Mouse (Mus musculus) gastrocnemius, postnatal 14 days (tissue): Measurements from ENCODE around the gene Capn12. TPM values are rescaled to one million over a fixed set of nuclear protein-coding genes. Genes with fewer than 3 reads are reported as not detected.

Experiments
- DNase-seq: peaks from one replicate; pipeline ENCODE4 v3.0.0; 2021; ENCODE audit warnings: mixed read lengths
- intact Hi-C: fragments of 180-260 bp; cut with DNase I; formaldehyde crosslinking; loops from one replicate; pipeline ENCODE4 v1.15.1; 2025; ENCODE audit warnings: low total_unique reads
- long read RNA-seq, 2 experiments: library from polyadenylated mRNA; stranded (forward); transcript quantifications; one replicate each; pipeline ENCODE4 v2.0.0; 2021
- total RNA-seq, 2 experiments: library from RNA; stranded (reverse); gene quantifications; 2 replicates each; pipeline ENCODE4 v1.2.3; 2021

The Capn12 gene
- total RNA-seq, result under 1 TPM; 0.10 to 0.13 TPM
- long read RNA-seq, experiment 1, result 0 reads
- long read RNA-seq, experiment 2, result 0 reads

DNA sequence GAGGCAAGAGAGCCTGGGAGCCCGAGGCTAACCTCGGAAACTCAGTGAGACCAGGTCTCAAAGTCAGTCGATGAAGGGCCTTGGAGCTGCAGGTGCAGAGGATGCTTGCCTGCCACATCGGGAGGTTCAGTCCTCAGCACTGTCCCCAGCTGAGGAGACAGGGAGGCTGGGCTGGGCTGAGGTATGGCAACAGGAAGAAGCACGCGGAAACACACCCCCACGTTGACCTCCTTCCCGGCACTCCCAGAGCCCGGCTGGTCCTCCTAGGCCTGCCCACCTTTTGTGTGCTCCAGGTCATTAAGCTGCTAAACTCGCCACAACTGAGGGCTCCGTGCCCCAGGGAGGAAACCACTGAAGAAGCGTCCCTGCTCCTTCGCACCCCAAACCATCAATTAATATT is at the start of gene Capn12:
Gene Capn12, plus strand, starts transcription at position 224 of the 400 bp plus-strand sequence.
- no peak for DNase-seq
- intact Hi-C loops, result no loop called here

DNA sequence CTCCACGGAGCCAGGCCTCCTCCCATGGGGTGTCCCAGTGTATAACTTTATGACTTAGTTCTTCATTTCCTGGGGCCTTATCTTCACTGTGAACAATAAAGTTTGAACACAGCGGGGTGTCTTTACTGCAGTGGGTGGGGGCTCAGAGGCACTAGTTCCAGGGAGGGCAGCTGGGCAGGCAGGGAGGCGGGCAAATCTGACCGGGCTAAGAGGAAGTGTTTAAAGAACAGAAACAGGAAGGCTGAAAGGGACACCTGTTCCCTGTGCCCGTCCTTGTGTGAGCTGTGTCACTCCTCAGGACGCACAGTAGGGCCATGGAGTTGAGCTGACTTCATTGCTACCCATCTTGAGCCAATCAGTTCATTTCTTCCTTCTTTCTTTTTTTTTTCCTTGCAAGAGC is 49.1 kb upstream of the Capn12 start:
- DNase-seq, result no peak
- intact Hi-C loops, result no loop called here

DNA sequence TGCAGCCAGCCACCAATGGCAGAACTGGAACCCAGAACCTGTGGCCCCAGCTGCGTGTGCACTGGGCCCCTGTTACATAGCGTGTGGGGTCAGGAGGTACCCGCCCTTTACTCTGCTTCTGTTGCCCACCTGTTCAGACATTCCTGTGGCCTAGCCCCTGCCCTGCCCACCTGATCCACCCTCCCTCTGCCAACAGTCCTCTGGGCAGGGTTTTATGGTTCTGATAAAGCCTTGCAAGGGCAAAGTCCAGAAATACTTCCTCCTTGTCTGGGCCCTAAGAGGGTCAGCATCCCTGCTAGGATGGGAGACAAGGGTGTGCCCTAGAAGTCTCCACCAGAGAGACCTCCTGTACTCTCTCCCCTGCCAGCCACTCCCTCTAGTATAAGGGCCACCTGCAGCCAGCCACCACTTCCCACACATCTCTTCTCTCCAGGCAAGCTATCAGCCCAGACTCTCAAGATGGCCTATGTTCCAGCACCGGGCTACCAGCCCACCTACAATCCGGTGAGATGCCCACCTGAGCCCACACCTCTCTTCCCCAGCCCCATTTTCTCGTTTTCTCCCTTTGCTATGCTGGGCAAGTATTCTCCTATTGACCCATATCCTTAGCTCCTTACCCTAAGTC is 47.4 kb upstream of the Capn12 start, which contains the start of gene Lgals4:
Gene Lgals4, plus strand, starts transcription at position 132 of the 625 bp plus-strand sequence.
- intact Hi-C loops, result no loop called here
- no peak for DNase-seq

DNA sequence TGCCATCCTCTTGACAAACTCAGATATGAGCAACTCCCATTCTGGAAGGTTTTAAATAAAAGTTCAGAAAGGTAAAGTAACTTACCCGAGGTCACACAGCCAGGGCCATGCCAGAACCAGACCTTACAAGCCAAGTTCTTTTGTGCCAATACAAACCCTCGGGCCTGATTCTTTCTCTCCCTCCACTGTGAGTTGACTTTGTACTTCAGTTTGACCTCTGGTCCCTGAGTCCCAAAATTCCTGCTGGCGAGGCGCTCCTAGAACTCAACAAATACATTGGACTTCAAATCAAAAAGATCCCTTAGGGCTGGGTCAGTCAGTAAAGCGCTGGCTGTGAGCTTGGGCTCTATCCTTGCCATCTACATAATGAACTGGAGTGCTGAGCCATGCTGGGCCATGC is 44.3 kb upstream of the Capn12 start:
- intact Hi-C loops, result no loop called here
- DNase-seq, result no peak

DNA sequence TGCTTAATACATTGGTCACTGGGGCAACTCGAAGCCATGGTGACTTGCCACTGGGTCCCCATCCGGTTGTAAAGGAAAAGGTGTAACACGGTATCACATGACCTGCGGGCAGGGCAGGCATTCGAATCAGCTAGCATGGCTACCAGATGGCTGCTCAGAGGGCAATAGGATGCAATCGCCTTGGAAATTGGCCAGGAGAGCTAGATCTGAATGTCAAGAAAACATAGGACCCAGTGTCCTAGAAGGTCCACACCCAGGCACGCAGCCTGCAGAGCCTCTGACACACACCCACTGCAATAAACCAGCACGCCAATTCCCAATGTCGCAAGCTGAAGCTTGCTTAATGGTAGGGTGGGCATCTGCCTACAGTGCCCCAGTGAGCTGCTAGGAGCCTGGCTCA is 42.9 kb upstream of the Capn12 start:
- DNase-seq, result no peak
- intact Hi-C loops, result no loop called here

DNA sequence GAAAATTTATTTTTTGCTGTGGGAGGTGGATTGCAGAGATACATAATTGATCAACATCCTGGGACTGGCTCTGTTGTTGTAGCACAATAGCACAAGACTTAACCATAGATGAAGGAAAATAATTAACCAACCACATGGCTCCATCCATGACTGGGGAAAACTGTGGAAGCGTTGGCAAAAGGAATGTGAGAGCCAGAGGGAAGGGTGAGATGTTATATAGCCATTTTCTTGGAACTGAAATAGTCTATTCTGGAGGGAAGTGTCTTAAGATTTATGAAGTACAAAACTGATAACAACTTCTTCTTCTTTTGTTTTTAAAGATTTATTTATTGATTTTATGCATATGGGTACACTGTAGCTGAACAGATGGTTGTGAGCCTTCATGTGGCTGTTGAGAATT is 33.9 kb upstream of the Capn12 start:
- intact Hi-C loops, result no loop called here
- DNase-seq, result no peak

DNA sequence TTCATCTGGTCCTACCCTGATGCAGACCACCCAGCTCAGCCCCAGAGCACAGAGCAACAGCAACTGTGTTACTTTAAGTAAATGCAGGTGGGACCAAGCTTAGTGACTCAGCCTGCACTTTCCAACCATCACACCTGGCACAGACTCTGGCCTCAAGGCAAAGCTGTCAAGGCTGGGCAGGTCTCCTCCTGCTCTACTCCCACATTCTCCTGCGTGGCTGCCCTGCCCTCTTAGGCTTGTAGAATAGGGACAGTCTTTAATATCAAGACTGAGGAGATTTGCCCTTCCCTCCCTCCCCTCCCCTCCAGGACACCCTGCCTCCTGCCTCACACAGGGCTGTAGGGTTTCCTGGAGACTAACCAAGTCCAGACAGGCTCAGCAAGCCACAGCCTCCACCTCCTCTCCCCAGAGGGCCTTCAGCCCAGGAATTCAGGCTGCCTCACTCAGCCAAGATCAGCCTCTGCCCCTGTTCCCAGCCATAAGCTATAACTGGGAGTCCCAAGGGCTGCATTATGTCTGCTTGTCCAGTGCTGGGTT is 31.5 kb upstream of the Capn12 start:
- DNase-seq, result no peak
- intact Hi-C loops, result no loop called here

DNA sequence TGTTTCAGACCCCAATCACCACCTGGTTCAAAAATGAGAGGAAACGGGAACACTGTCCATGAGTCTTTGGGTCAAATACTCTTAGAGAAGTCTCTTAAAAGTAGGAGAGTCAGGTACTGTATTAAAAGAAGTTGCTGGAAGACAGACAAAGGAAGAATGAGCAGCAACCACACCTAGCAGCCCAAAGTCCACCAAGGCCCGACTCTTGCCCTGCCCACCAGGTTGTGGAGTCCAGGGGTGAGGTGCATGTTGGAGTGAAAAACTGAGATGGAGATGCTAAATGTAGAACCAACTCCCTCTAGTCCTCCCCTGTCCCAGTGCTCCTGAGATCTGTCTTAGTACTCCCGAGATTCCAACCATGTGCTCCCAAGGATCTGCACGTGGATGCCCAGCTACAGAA is 30.6 kb upstream of the Capn12 start:
- intact Hi-C loops, result no loop called here
- DNase-seq, result no peak

DNA sequence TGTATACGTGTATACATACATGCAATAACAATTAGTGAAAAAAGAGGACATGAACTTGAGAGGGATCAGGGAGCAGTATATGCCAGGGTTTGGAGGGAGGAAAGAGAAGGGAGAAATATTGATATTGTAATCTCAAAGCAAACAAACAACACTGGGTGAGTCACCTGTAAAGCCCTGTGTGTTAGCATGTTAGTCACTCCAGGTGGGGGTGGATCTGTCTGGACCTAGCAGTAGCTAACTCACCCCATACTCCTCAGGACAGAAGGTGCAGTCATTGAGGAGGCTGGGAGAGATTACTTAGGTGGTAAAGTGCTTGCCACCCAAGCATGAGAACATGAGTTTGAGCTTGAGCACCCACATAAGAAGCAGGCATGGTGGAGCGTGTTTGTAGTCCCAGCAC is 21.3 kb upstream of the Capn12 start:
- intact Hi-C loops, result loop anchor here (5.0 kb wide), 2 partner anchors 33 to 73 kb away; partner anchors contain the start of genes Ech1 and Rinl
- DNase-seq, result no peak

DNA sequence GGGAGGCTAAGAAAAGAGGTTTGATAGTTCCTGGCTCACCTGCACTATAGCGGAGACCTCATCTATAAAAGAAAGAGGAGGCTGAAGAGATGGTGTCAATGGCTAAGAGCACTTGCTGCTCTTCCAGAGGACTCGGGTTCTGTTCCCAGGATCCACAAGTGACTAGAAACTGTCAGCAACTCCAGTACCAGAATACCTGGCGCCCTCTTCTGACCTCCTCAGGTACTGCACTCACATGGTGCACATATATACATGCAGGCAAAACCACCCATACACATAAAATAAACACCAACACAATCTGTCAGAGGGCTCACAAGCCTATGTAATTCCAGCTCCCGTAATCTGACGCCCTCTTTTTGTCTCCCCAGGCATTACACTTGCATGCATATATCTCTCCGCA is 20.3 kb upstream of the Capn12 start:
- no peak for DNase-seq
- intact Hi-C loops, result loop anchor here (5.0 kb wide), 1 partner anchor 34 kb away; the partner anchor contains the start of gene Ech1

DNA sequence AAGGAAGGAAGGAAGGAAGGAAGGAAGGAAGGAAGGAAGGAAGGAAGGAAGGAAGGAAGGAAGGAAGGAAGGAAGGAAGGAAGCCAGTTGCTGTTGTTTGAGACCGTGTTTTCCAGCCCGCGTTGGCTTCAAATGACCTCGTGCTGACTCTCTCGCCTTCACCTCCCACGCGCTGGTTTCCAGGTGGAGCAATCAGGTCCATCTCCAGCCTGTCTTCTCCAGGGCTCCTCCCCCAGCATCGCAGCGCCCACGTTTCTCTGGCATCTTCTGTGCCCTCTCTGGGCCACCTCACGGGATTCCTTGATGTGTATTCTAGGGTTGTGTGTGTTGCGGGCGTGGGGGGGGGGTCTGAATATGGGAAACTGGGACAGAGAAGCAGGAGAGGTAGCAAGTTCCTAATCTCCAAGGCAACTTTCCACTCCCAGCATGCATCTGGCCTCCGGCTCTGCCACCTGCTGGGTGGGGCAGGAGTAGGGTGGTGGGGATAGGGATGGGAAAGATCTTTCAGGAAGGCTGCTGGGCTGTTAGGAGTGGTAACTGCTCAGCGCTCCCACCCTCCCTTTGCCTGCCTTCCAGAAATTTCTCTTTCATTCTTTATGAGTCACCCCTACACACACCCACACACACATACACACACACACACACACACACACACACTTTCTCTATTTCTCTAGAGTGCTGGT is 18.3 kb upstream of the Capn12 start:
- no peak for DNase-seq
- intact Hi-C loops, result loop anchor here (5.0 kb wide), 1 partner anchor 36 kb away; the partner anchor contains the start of gene Ech1

DNA sequence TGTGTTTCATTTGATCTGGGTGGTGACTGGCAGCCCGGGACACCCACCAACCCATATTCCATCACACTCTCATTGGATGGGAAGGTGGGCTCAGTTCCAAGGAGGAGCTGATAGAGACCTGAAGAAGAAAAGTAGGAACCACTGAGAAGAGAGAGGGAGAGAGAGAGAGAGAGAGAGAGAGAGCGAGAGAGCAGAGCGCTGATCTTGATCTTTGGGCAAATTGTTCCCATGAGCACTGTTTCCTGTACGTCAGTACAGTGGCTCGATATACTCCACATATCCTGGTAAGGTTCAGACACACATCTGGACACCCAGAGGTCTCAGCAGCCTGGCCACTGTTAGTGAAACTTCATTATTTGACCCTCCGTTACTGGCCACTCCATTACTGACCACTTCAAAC is 17.7 kb upstream of the Capn12 start, which contains the start of gene Lgals7:
Gene Lgals7, plus strand, starts transcription at position 314 of the 400 bp plus-strand sequence.
- intact Hi-C loops, result loop anchor here (5.0 kb wide), 1 partner anchor 36 kb away; the partner anchor contains the start of gene Ech1
- DNase-seq, result no peak

DNA sequence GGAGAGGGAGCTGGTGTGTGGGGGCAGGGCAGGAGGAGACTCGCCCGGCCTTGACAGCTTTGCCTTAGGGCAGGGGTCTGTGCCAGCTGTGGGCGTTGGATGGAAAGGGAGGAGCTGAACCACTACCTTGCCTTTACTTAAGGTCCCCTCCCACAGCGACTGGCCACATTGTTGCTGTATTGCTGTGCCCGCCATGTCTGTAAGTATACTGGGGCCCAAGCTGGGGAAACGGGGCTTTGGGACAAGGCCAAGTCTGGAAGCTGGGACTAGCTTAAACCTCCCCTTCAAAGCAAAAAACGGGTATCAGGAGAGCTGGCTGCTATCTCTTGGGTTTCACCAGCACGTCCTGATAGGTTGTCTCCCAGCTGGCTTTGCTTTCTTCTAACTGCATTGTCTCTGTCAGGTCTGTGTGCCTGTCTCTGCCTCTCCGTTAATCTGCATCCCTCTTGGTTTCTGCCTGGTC is 16.9 kb upstream of the Capn12 start:
- intact Hi-C loops, result loop anchor here (5.0 kb wide), 1 partner anchor 37 kb away; the partner anchor contains the start of gene Ech1
- DNase-seq, result no peak

DNA sequence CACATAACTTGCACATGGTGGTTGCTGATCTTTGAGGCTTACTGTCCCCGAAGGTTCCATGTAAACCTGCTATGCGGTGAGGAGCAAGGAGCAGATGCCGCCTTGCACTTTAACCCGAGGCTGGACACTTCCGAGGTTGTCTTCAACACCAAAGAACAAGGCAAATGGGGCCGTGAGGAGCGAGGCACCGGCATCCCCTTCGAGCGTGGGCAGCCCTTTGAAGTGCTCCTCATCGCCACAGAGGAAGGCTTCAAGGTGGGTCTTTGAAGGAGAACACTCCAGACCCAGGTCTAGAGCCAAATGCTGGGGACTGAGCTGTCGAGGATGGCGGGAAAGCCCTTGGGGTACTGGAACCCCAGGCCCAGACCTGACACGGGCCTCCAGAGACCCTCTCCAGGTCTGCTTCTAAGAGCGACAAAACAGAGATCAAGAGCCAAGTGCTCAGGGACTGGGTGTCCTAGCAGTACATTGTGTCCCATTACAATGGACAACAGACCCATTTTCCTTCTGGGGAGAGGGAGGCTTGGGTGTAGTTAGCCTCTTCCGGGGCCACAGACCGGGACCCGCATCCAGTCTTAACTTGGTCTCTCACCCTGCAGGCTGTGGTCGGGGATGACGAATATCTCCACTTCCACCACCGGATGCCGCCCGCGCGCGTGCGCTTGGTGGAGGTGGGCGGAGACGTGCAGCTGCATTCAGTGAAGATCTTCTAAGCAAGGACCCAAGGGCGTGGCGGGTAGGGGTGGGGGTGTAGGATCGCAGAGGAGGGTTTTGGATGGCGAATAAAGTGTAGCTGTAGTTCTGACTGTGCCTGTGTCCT is 15.5 kb upstream of the Capn12 start:
- peak; percentile 84 for DNase-seq
- intact Hi-C loops, result loop anchor here (5.0 kb wide), 1 partner anchor 68 kb away; no protein-coding TSS in a partner anchor

DNA sequence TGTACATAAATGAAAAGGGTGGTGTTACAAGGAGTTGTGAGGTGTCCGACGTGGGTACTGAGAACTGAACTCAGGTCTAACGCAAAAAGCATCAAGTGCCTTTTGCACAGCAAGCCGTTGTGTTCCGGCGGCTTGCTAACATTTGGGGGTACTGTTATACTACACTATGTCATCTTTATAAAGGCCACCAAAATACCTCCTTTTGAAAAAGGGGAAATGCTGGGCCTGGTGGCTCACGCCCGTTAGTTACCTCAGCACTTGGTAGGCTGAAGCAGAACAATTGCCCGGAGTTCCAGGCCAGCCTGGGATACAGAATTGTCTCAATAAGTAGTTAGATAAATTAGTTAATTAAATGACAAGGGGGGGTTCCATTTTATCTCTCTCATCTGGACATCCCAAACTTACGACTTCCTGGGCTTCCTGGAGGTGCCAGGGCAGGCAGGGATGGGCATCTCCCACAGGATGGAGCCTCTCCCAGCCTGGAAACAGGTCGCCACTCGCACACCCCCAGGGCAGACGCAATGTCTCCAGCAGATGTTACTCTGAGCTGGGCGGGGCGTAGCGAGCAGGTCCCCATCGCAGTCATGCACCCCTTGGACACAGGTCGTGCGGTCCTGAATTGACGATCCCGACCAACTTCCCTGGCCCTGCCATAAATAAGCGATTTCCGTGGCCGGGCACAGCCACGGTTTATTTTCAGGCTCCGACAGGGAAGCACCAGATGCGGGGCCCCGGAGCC is 14.3 kb upstream of the Capn12 start:
- intact Hi-C loops, result loop anchor here (5.0 kb wide), 1 partner anchor 70 kb away; no protein-coding TSS in a partner anchor
- no peak for DNase-seq

DNA sequence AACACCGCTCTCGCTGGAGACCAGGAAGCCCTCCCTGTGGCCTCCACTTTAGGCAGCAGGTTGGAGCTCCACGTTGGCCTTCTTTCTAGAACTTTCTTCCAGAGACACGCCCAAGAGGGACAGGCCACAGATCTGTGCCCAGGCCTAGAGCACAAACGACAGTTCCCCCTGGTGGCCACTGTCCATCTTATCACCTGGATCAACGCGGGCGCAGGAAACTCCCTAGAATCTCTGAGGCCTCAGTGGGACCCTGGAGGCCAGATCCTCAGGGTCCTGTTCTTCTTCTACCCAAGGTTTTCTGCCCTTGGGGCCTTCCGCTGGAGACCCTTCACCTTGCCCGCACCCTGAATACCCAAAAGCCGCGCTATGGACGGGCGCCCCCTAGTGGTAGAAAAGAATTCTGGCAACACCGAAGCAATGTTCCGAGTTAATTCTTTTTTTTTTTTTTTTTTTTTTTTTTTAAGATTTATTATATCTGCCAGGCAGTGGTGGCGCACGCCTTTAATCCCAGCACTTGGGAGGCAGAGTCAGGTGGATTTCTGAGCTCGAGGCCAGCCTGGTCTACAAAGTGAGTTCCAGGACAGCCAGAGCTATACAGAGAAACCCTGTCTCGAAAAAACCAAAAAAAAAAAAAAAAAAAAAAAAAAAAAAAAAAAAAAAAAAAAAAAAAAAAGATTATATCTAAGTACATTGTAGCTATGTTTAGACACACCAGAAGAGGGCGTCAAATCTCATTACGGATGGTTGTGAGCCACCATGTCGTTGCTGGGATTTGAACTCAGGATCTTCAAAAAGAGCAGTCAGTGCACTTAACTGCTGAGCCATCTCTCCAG is 13.5 kb upstream of the Capn12 start:
- intact Hi-C loops, result loop anchor here (5.0 kb wide), 1 partner anchor 70 kb away; no protein-coding TSS in a partner anchor
- peak; percentile 77 for DNase-seq

DNA sequence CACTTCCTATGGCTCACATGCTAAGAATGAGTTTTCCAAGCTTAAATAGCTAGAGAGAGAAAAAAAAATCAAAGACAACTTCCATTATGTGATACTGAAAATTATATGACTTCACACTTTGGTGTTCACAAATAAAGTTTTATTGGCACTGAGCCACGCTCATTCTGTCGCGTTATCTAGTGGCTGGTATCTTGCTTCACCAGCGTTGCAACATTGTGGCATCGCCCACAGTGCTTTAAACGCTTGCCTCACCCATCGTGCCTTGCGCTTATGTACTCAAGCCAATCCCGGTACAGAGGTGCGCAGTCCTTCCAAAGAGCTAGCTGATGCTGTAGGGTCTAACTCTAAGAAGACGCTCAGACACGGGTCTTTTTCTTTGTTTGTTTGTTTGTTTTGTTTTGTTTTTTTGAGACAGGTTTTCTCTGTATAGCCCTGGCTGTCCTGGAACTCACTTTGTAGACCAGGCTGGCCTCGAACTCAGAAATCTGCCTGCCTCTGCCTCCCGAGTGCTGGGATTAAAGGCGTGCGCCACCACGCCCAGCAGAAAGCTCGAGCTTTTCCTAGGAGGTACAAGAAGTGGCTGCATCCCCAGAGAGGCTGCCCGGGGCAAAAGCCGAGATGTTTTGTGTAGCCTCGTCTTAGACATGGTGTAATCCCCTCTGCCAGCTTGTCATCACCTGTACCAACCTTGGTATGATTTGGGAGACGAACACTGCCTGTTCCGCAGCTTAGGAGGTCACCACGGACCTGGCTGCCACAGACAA is 10.1 kb upstream of the Capn12 start:
- intact Hi-C loops, result no loop called here
- no peak for DNase-seq
